Mouse (Mus musculus) midbrain, embryonic 14.5 days (tissue): ENCODE measurements at regions not wholly inside any gene's neighbourhood (a gene's known extent, or its start where the extent isn't known, plus 50 kb on each side); places are given as distances from the start of the nearest gene placed in this dataset.

Source experiments
- ATAC-seq: fragments of 200-750 bp; cut with Nextera tagmentation; 2 replicates; pipeline ENCODE4 v1.8.0; 2017; ENCODE audit warnings: moderate number of reproducible peaks, moderate library complexity; ENCODE audit not compliant: low FRiP score, low TSS enrichment
- DNase-seq: peaks from one replicate; pipeline ENCODE4 v3.0.0-alpha.2; 2015
- H3K27ac ChIP-seq: fragments of 300-500 bp; sonication (generic); replicated peaks from 2 replicates; pipeline ENCODE4 v1.5.1; 2014; ENCODE audit warnings: mild to moderate bottlenecking, low read depth, low read length, moderate library complexity
- H3K27me3 ChIP-seq: fragments of 300-500 bp; sonication (generic); 2 replicates; pipeline ENCODE4 v1.6.1; 2014; ENCODE audit warnings: low read length, control low read depth, mixed read lengths; ENCODE audit not compliant: control insufficient read depth, insufficient read depth
- H3K36me3 ChIP-seq: fragments of 300-500 bp; sonication (generic); 2 replicates; pipeline ENCODE4 v1.6.1; 2014; ENCODE audit warnings: low read length, control low read depth; ENCODE audit not compliant: control insufficient read depth, insufficient read depth
- H3K4me1 ChIP-seq: fragments of 300-500 bp; sonication (generic); 2 replicates; pipeline ENCODE4 v1.6.1; 2014; ENCODE audit warnings: mild to moderate bottlenecking, antibody characterized with exemption, low read length, control low read depth; ENCODE audit not compliant: control insufficient read depth, insufficient read depth
- H3K4me2 ChIP-seq: fragments of 300-500 bp; sonication (generic); 2 replicates; pipeline ENCODE4 v1.6.1; 2014; ENCODE audit warnings: mild to moderate bottlenecking, low read length, moderate library complexity
- H3K4me3 ChIP-seq: fragments of 300-500 bp; sonication (generic); replicated peaks from 2 replicates; pipeline ENCODE4 v1.5.1; 2014; ENCODE audit warnings: low read depth, low read length
- H3K9ac ChIP-seq: fragments of 300-500 bp; sonication (generic); replicated peaks from 2 replicates; pipeline ENCODE4 v1.6.1; 2014; ENCODE audit warnings: mild to moderate bottlenecking, low read length, moderate library complexity
- H3K9me3 ChIP-seq: fragments of 300-500 bp; sonication (generic); 2 replicates; pipeline ENCODE4 v1.6.1; 2016; ENCODE audit warnings: low read length, control low read depth, mixed read lengths; ENCODE audit not compliant: control insufficient read depth
- WGBS: fragments of 180-500 bp; shearing (Covaris S2); extraction: QIAGEN DNeasy Blood & Tissue Kit; methylation state at CpG from one replicate; pipeline ENCODE4 v1.1.7; 2014; 5-methylcytosine and 5-hydroxymethylcytosine counted together

DNA sequence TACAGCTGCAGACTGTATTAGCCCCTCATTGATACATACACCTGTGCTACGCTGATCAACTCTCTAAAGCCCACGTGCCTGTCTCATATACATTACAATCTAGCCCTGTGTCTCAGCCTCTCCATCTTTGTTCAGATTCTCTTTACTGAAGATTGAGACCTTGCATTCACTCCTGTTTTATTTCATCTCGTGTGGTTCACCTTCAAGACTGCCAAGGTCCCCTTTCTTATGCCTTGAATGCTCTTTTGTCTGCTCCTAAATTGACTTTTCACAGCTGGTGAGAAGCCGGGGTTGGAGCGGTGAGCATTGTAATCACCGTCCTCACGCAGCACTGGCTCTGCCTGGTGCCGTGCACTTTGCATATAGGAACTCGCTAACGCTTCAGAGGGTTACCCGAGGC is 75.2 kb upstream of the Grik3 start:
- WGBS = 10% methylated on average over 11 of the region's 11 CpGs
- no peak overlapping the region for H3K4me3 ChIP-seq
- H3K9ac ChIP-seq = no peak overlapping the region
- H3K4me2 ChIP-seq = no peak overlapping the region
- no peak for ATAC-seq
- no peaks in the 10 kb centered on the region for H3K27me3 ChIP-seq
- H3K9me3 ChIP-seq = no peaks in the 10 kb centered on the region
- H3K4me1 ChIP-seq = peaks cover 16% of the 10 kb centered on the region
- no peak for DNase-seq
- H3K27ac ChIP-seq = no peak overlapping the region
- H3K36me3 ChIP-seq = no peaks in the 10 kb centered on the region

- Histone ChIP-seq H3K27ac (no peak overlapping the region), H3K27me3 (no peaks in the 10 kb centered on the region), H3K9ac (no peak overlapping the region), H3K9me3 (no peaks in the 10 kb centered on the region), H3K36me3 (no peaks in the 10 kb centered on the region), H3K4me3 (no peak overlapping the region), H3K4me1 (peaks cover 21% of the 10 kb centered on the region), H3K4me2 (no peak overlapping the region)
- ATAC-seq (peak; percentile 67; the same call in 1 of the 2 replicates), DNase-seq (peak; percentile 84)
- WGBS = 77% methylated on average over 7 of the region's 7 CpGs
Observed at GRCm38 (mm10) chr4:125413833-125414719, 76.4 kb upstream of the Grik3 start.

DNA sequence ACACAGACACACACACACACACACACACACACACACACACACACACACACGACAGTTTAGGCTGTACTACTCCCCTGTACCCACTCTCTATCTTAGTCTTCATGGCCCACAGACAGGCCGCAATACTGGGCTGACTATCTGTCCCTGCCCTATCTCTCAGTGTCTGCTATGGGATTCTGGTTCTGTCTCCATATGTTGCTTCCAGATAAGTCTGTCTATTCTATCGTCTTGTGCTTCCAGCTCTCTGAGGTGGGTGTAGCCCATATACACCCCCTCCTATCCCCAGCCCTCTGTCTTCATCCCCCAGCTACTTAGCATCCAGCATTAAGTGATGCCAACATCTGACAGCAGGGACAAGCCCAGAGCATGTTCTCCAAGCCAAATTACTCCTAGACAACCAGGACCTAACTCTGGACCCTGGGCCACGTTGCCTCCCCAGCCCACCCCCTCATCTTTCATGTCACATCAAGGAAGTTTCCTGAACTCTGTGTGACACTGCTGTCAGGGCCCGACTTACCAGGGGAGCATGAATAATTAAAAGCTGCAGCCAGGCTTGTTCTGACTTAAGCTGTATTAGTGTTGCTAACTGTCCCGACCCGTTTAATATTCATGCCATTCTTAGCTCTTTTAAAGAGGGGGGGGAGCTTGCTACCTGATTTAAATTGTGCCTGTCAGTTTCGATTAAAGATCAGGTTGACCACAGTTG is 79.6 kb upstream of the Grik3 start:
- Histone ChIP-seq H3K36me3 (no peaks in the 10 kb centered on the region), H3K4me1 (peaks cover 45% of the 10 kb centered on the region), H3K9ac (no peak overlapping the region), H3K9me3 (no peaks in the 10 kb centered on the region), H3K27ac (no peak overlapping the region), H3K4me2 (no peak overlapping the region), H3K27me3 (0 out of 2 replicates have a peak, but pooled peaks cover 3% of the 10 kb centered on the region), H3K4me3 (no peak overlapping the region)
- peak; percentile 70 for ATAC-seq
- peak; percentile 71 for DNase-seq
- WGBS = 18% methylated on average over 8 of the region's 8 CpGs

DNA sequence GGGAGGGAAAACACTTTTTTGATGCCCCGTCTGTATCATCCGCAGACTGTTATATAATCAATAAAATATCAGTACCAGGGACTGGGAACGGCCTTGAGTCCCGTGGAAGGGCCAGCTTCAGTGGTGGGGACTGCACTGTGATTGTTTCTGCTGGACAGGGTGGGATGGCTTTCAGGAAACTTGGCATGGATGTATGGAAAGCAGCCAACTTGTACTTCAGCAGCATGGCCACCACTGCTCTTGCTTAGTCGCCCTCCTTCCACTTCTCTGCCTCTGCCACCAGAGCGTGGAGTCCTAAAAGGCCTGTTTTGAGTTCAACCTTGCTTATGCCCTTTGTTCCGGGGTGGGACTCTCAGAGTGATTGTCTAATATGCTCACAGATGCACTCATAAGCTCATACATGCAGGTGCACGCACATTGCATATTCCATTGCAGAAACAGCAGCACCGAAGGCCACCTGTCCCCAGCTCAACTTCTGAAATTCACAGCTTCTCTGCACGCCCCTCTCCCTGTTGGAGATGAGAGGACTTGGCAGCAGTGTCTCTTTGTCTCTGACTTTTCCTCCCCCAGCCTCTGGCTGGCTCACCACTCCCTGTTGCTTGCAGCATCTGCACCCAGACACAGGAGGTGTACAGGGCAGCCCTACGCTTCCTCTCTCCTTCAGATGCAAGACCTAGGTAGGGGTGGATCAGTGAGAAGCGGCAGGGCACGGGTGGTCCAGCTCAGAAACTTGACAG is 91.0 kb upstream of the Grik3 start:
- no peak overlapping the region for H3K9ac ChIP-seq
- DNase-seq = no peak
- H3K4me1 ChIP-seq = no peaks in the 10 kb centered on the region
- no peaks in the 10 kb centered on the region for H3K9me3 ChIP-seq
- no peaks in the 10 kb centered on the region for H3K36me3 ChIP-seq
- H3K4me3 ChIP-seq = no peak overlapping the region
- H3K27ac ChIP-seq = no peak overlapping the region
- no peaks in the 10 kb centered on the region for H3K27me3 ChIP-seq
- no peak for ATAC-seq
- no peak overlapping the region for H3K4me2 ChIP-seq
- 84% methylated on average over 13 of the region's 13 CpGs for WGBS

DNA sequence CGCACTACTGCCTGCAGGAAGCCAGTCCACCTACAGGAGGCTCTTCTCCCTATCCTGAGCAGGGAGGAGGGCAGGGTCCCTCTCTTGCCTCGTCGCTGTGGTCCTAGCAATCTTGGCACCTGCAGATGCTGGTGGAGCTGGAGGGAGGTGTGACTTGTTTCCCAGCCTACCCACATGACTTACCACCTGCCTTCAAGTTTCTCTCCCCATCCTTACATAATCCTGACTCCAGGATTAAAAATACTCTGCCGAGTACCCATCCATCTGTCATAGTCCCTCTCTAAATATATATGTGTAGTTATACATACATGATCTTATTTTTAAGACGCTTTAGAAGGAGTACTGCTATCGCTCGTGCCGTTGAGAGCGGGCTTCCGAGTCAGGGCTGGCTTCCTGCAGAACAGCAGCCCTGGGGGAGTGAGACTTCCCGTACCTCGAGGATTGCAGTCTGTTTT is 93.5 kb upstream of the Grik3 start:
- Histone ChIP-seq H3K4me1 (no peaks in the 10 kb centered on the region), H3K9me3 (no peaks in the 10 kb centered on the region), H3K27me3 (no peaks in the 10 kb centered on the region), H3K27ac (no peak overlapping the region), H3K9ac (no peak overlapping the region), H3K4me3 (no peak overlapping the region), H3K36me3 (no peaks in the 10 kb centered on the region), H3K4me2 (no peak overlapping the region)
- WGBS = 72% methylated on average over 12 of the region's 12 CpGs
- no peak for ATAC-seq
- no peak for DNase-seq

GRCm38 (mm10) chr4:125391269-125391668 is 99.2 kb upstream of the Grik3 start:
- ATAC-seq = no peak
- no peak overlapping the region for H3K4me3 ChIP-seq
- 77% methylated on average over 6 of the region's 6 CpGs for WGBS

GRCm38 (mm10) chr4:125385811-125386210 is 104.7 kb upstream of the Grik3 start:
- Histone ChIP-seq H3K36me3 (no peaks in the 10 kb centered on the region), H3K27ac (no peak overlapping the region), H3K4me2 (no peak overlapping the region), H3K4me1 (no peaks in the 10 kb centered on the region), H3K9ac (no peak overlapping the region), H3K27me3 (no peaks in the 10 kb centered on the region), H3K9me3 (no peaks in the 10 kb centered on the region), H3K4me3 (no peak overlapping the region)
- ATAC-seq (no peak), DNase-seq (no peak)
- 55% methylated on average over 4 of the region's 4 CpGs for WGBS

More at GRCm38 (mm10) chr4:125391269-125391668, 99.2 kb upstream of the Grik3 start:
- Histone ChIP-seq H3K27me3 (no peaks in the 10 kb centered on the region), H3K9me3 (no peaks in the 10 kb centered on the region), H3K4me1 (no peaks in the 10 kb centered on the region), H3K4me2 (no peak overlapping the region), H3K9ac (no peak overlapping the region), H3K36me3 (no peaks in the 10 kb centered on the region), H3K27ac (no peak overlapping the region)
- DNase-seq = no peak

DNA sequence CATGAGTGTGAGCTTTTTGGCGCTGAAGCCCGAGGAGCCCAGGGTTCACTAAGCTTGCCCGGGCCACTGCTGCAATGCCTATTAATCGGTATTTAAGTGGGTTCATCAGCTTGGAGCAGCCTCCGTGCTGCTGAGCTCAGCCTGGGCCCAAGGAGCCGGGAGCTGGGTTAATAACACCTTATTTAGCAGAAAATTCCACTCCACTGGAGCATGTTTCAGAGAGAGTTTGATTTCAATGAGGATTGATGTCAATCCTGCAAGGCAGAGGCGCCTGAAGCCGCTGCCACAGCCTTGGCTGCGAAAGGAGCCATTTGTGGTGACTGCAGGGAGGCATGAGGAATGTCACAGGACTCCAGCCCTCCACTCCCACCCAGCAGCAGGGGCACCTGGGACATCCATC is 126.5 kb upstream of the Grik3 start:
- Histone ChIP-seq H3K36me3 (no peaks in the 10 kb centered on the region), H3K9me3 (no peaks in the 10 kb centered on the region), H3K4me2 (no peak overlapping the region), H3K27me3 (no peaks in the 10 kb centered on the region), H3K9ac (no peak overlapping the region), H3K27ac (no peak overlapping the region), H3K4me1 (0 out of 2 replicates have a peak, but pooled peaks cover 14% of the 10 kb centered on the region), H3K4me3 (no peak overlapping the region)
- ATAC-seq = no peak
- 39% methylated on average over 9 of the region's 9 CpGs for WGBS
- peak; percentile 42 for DNase-seq
